Mouse (Mus musculus) limb, embryonic 12.5 days (tissue): ENCODE measurements at regions not wholly inside any gene's neighbourhood (a gene's known extent, or its start where the extent isn't known, plus 50 kb on each side); places are given as distances from the start of the nearest gene placed in this dataset.

Experiments used
- ATAC-seq: fragments of 200-750 bp; cut with Nextera tagmentation; 2 replicates; pipeline ENCODE4 v1.8.0; 2017; ENCODE audit warnings: low read depth, moderate TSS enrichment; ENCODE audit not compliant: insufficient number of reproducible peaks, insufficient read depth, low FRiP score, low TSS enrichment
- H3K27ac ChIP-seq: fragments of 300-500 bp; sonication (generic); 2 replicates; pipeline ENCODE4 v1.5.1; 2016; ENCODE audit warnings: mild to moderate bottlenecking, moderate library complexity
- H3K27me3 ChIP-seq: fragments of 300-500 bp; sonication (generic); 2 replicates; pipeline ENCODE4 v1.6.1; 2016; ENCODE audit warnings: mild to moderate bottlenecking, moderate library complexity
- H3K36me3 ChIP-seq: fragments of 300-500 bp; sonication (generic); 2 replicates; pipeline ENCODE4 v1.6.1; 2016; ENCODE audit warnings: mild to moderate bottlenecking, moderate library complexity
- H3K4me1 ChIP-seq: fragments of 300-500 bp; sonication (generic); replicated peaks from 2 replicates; pipeline ENCODE4 v1.6.1; 2016
- H3K4me2 ChIP-seq: fragments of 300-500 bp; sonication (generic); 2 replicates; pipeline ENCODE4 v1.6.1; 2016; ENCODE audit warnings: mild to moderate bottlenecking, moderate library complexity
- H3K4me3 ChIP-seq: fragments of 300-500 bp; sonication (generic); replicated peaks from 2 replicates; pipeline ENCODE4 v1.5.1; 2016; ENCODE audit warnings: mild to moderate bottlenecking
- H3K9ac ChIP-seq: fragments of 300-500 bp; sonication (generic); replicated peaks from 2 replicates; pipeline ENCODE4 v1.6.1; 2016; ENCODE audit warnings: mild to moderate bottlenecking, moderate library complexity
- H3K9me3 ChIP-seq: fragments of 300-500 bp; sonication (generic); 2 replicates; pipeline ENCODE4 v1.6.1; 2016; ENCODE audit warnings: mild to moderate bottlenecking, moderate library complexity
- WGBS: fragments of 180-500 bp; shearing (Covaris S2); methylation state at CpG from one replicate; pipeline ENCODE4 v1.1.7; 2016; 5-methylcytosine and 5-hydroxymethylcytosine counted together

- no peak overlapping the region for H3K27ac ChIP-seq
- H3K4me3 ChIP-seq = no peak overlapping the region
- H3K9me3 ChIP-seq = no peaks in the 10 kb centered on the region
- H3K36me3 ChIP-seq = no peaks in the 10 kb centered on the region
- 92% methylated on average over 4 of the region's 4 CpGs for WGBS
- H3K27me3 ChIP-seq = no peaks in the 10 kb centered on the region
- H3K4me2 ChIP-seq = no peak overlapping the region
- no peak overlapping the region for H3K9ac ChIP-seq
- ATAC-seq = no peak
- H3K4me1 ChIP-seq = no peaks in the 10 kb centered on the region
Observed at GRCm38 (mm10) chr9:68072624-68073023, 232.4 kb downstream of the Vps13c start.

GRCm38 (mm10) chr9:68077329-68077728, 237.1 kb downstream of the Vps13c start:
- Histone ChIP-seq H3K36me3 (no peaks in the 10 kb centered on the region), H3K9me3 (no peaks in the 10 kb centered on the region), H3K4me3 (no peak overlapping the region), H3K4me2 (no peak overlapping the region), H3K9ac (no peak overlapping the region), H3K27ac (no peak overlapping the region), H3K4me1 (no peaks in the 10 kb centered on the region), H3K27me3 (no peaks in the 10 kb centered on the region)
- ATAC-seq = no peak
- WGBS = 43% methylated on average over 2 of the region's 2 CpGs

- no peak for ATAC-seq
- Histone ChIP-seq H3K9me3 (no peaks in the 10 kb centered on the region), H3K36me3 (no peaks in the 10 kb centered on the region), H3K27me3 (no peaks in the 10 kb centered on the region), H3K27ac (no peak overlapping the region), H3K4me3 (no peak overlapping the region), H3K4me1 (no peaks in the 10 kb centered on the region), H3K9ac (no peak overlapping the region), H3K4me2 (no peak overlapping the region)
- WGBS = 87% methylated on average over 4 of the region's 4 CpGs
Observed at GRCm38 (mm10) chr9:68083341-68083740, 243.1 kb downstream of the Vps13c start.

GRCm38 (mm10) chr9:68084966-68085365, 244.8 kb downstream of the Vps13c start:
- Histone ChIP-seq H3K4me1 (no peaks in the 10 kb centered on the region), H3K4me3 (no peak overlapping the region), H3K27me3 (no peaks in the 10 kb centered on the region), H3K9me3 (no peaks in the 10 kb centered on the region), H3K9ac (no peak overlapping the region), H3K4me2 (no peak overlapping the region), H3K36me3 (no peaks in the 10 kb centered on the region), H3K27ac (no peak overlapping the region)
- 76% methylated on average over 4 of the region's 4 CpGs for WGBS
- ATAC-seq = no peak

- no peak overlapping the region for H3K9ac ChIP-seq
- no peaks in the 10 kb centered on the region for H3K9me3 ChIP-seq
- H3K4me3 ChIP-seq = no peak overlapping the region
- H3K27ac ChIP-seq = no peak overlapping the region
- H3K36me3 ChIP-seq = no peaks in the 10 kb centered on the region
- no peak overlapping the region for H3K4me2 ChIP-seq
- 84% methylated on average over 5 of the region's 5 CpGs for WGBS
- no peaks in the 10 kb centered on the region for H3K27me3 ChIP-seq
- no peak for ATAC-seq
- H3K4me1 ChIP-seq = no peaks in the 10 kb centered on the region
Observed at GRCm38 (mm10) chr9:68094561-68094960, 254.4 kb downstream of the Vps13c start.

- H3K9me3 ChIP-seq = no peaks in the 10 kb centered on the region
- H3K4me1 ChIP-seq = no peaks in the 10 kb centered on the region
- H3K4me3 ChIP-seq = no peak overlapping the region
- H3K36me3 ChIP-seq = no peaks in the 10 kb centered on the region
- H3K9ac ChIP-seq = no peak overlapping the region
- no peaks in the 10 kb centered on the region for H3K27me3 ChIP-seq
- H3K4me2 ChIP-seq = no peak overlapping the region
- no peak for ATAC-seq
- WGBS = 83% methylated on average over 9 of the region's 9 CpGs
- no peak overlapping the region for H3K27ac ChIP-seq
Observed at GRCm38 (mm10) chr9:68109841-68110240, 269.6 kb downstream of the Vps13c start.

- Histone ChIP-seq H3K9ac (no peak overlapping the region), H3K4me1 (no peaks in the 10 kb centered on the region), H3K9me3 (no peaks in the 10 kb centered on the region), H3K36me3 (no peaks in the 10 kb centered on the region), H3K27ac (no peak overlapping the region), H3K27me3 (no peaks in the 10 kb centered on the region), H3K4me3 (no peak overlapping the region), H3K4me2 (no peak overlapping the region)
- WGBS = 82% methylated on average over 10 of the region's 10 CpGs
- ATAC-seq = no peak
Observed at GRCm38 (mm10) chr9:68115151-68115690, 275.0 kb downstream of the Vps13c start.

GRCm38 (mm10) chr9:68116221-68116741, 276.1 kb downstream of the Vps13c start:
- Histone ChIP-seq H3K4me2 (no peak overlapping the region), H3K9ac (no peak overlapping the region), H3K27ac (no peak overlapping the region), H3K36me3 (no peaks in the 10 kb centered on the region), H3K4me1 (no peaks in the 10 kb centered on the region), H3K27me3 (no peaks in the 10 kb centered on the region), H3K4me3 (no peak overlapping the region), H3K9me3 (no peaks in the 10 kb centered on the region)
- no peak for ATAC-seq
- 42% methylated on average over 10 of the region's 10 CpGs for WGBS

GRCm38 (mm10) chr9:68118266-68118665, 278.1 kb downstream of the Vps13c start:
- no peak overlapping the region for H3K9ac ChIP-seq
- WGBS = 61% methylated on average over 2 of the region's 2 CpGs
- ATAC-seq = no peak

GRCm38 (mm10) chr9:68122266-68122665, 282.1 kb downstream of the Vps13c start:
- H3K36me3 ChIP-seq = no peaks in the 10 kb centered on the region
- H3K27ac ChIP-seq = no peak overlapping the region
- no peaks in the 10 kb centered on the region for H3K4me1 ChIP-seq
- H3K27me3 ChIP-seq = no peaks in the 10 kb centered on the region
- no peaks in the 10 kb centered on the region for H3K9me3 ChIP-seq
- 33% methylated on average over 3 of the region's 3 CpGs for WGBS
- no peak overlapping the region for H3K9ac ChIP-seq
- H3K4me2 ChIP-seq = no peak overlapping the region
- no peak for ATAC-seq
- no peak overlapping the region for H3K4me3 ChIP-seq

More at GRCm38 (mm10) chr9:68118266-68118665, 278.1 kb downstream of the Vps13c start:
- Histone ChIP-seq H3K4me1 (no peaks in the 10 kb centered on the region), H3K27me3 (no peaks in the 10 kb centered on the region), H3K4me2 (no peak overlapping the region), H3K27ac (no peak overlapping the region), H3K9me3 (no peaks in the 10 kb centered on the region), H3K36me3 (no peaks in the 10 kb centered on the region), H3K4me3 (no peak overlapping the region)

- H3K9ac ChIP-seq = no peak overlapping the region
- ATAC-seq = no peak
Observed at GRCm38 (mm10) chr9:68131263-68131662, 291.1 kb downstream of the Vps13c start.

GRCm38 (mm10) chr9:68135446-68136050, 295.4 kb downstream of the Vps13c start:
- 69% methylated on average over 2 of the region's 2 CpGs for WGBS
- Histone ChIP-seq H3K9ac (no peak overlapping the region), H3K27ac (no peak overlapping the region), H3K4me2 (no peak overlapping the region), H3K4me1 (peaks cover 6% of the 10 kb centered on the region), H3K36me3 (no peaks in the 10 kb centered on the region), H3K27me3 (no peaks in the 10 kb centered on the region), H3K9me3 (no peaks in the 10 kb centered on the region), H3K4me3 (no peak overlapping the region)
- ATAC-seq = no peak

More at GRCm38 (mm10) chr9:68131263-68131662, 291.1 kb downstream of the Vps13c start:
- H3K4me2 ChIP-seq = no peak overlapping the region
- no peak overlapping the region for H3K4me3 ChIP-seq
- H3K36me3 ChIP-seq = no peaks in the 10 kb centered on the region
- H3K4me1 ChIP-seq = peaks cover 6% of the 10 kb centered on the region
- no peaks in the 10 kb centered on the region for H3K27me3 ChIP-seq
- H3K9me3 ChIP-seq = no peaks in the 10 kb centered on the region; the same call in 1 of the 2 replicates
- H3K27ac ChIP-seq = no peak overlapping the region
